Mouse (Mus musculus): ENCODE results near the gene 1700029H14Rik. TPM values are rescaled to one million over a fixed set of nuclear protein-coding genes. Genes with fewer than 3 reads are reported as not detected.

The 1700029H14Rik gene
- polyA plus RNA-seq, 1 experiment from 2014 or later, result not detected

GRCm38 (mm10) chr8:13531602-13532171, 30.6 kb downstream of the 1700029H14Rik start:
- no peak overlapping the region for H3K4me3 ChIP-seq (ENCODE audit: low read length)
- 48% methylated on average over 9 of the region's 9 CpGs for WGBS
- H3K36me3 ChIP-seq (ENCODE audit: control insufficient read depth, insufficient read depth, low read length), result no peaks in the 10 kb centered on the region
- 0 out of 2 replicates have a peak, but pooled peaks have one; percentile 31 for ATAC-seq
- peak overlapping the region; percentile 69 for H3K27ac ChIP-seq (ENCODE audit: low read depth, low read length)
- H3K9me3 ChIP-seq (ENCODE audit: control insufficient read depth, low read length), result no peaks in the 10 kb centered on the region
- no peak overlapping the region for H3K4me2 ChIP-seq (ENCODE audit: low read length)
- H3K9ac ChIP-seq (ENCODE audit: low read depth, low read length), result no peak overlapping the region
- peaks cover 23% of the 10 kb centered on the region for H3K4me1 ChIP-seq (ENCODE audit: control insufficient read depth, insufficient read depth, low read depth, low read length)
- H3K27me3 ChIP-seq (replicated peaks; ENCODE audit: control insufficient read depth, insufficient read depth, low read length), result no peaks in the 10 kb centered on the region

- no peak overlapping the region for H3K4me2 ChIP-seq (ENCODE audit: low read length)
- no peaks in the 10 kb centered on the region for H3K36me3 ChIP-seq (ENCODE audit: control insufficient read depth, insufficient read depth, low read length)
- no peaks in the 10 kb centered on the region for H3K9me3 ChIP-seq (ENCODE audit: control insufficient read depth, low read length)
- no peak overlapping the region for H3K9ac ChIP-seq (ENCODE audit: low read depth, low read length)
- H3K27ac ChIP-seq (ENCODE audit: low read depth, low read length), result peak overlapping the region; percentile 69
- H3K4me3 ChIP-seq (ENCODE audit: low read length), result no peak overlapping the region
- peaks cover 23% of the 10 kb centered on the region for H3K4me1 ChIP-seq (ENCODE audit: control insufficient read depth, insufficient read depth, low read depth, low read length)
- WGBS, result 26% methylated on average over 5 of the region's 5 CpGs
- no peaks in the 10 kb centered on the region for H3K27me3 ChIP-seq (replicated peaks; ENCODE audit: control insufficient read depth, insufficient read depth, low read length)
- ATAC-seq, result peak; percentile 75
These were observed 31.3 kb downstream of the 1700029H14Rik start for GRCm38 (mm10) chr8:13530941-13531340.

- H3K27ac ChIP-seq (ENCODE audit: low read depth, low read length), result peak overlapping the region; percentile 69
- ATAC-seq, result peak; percentile 54
- no peaks in the 10 kb centered on the region for H3K9me3 ChIP-seq (ENCODE audit: control insufficient read depth, low read length)
- H3K9ac ChIP-seq (ENCODE audit: low read depth, low read length), result no peak overlapping the region
- no peak overlapping the region for H3K4me3 ChIP-seq (ENCODE audit: low read length)
- 44% methylated on average over 3 of the region's 3 CpGs for WGBS
- peaks cover 23% of the 10 kb centered on the region for H3K4me1 ChIP-seq (ENCODE audit: control insufficient read depth, insufficient read depth, low read depth, low read length)
- no peak overlapping the region for H3K4me2 ChIP-seq (ENCODE audit: low read length)
- no peaks in the 10 kb centered on the region for H3K27me3 ChIP-seq (replicated peaks; ENCODE audit: control insufficient read depth, insufficient read depth, low read length)
- no peaks in the 10 kb centered on the region for H3K36me3 ChIP-seq (ENCODE audit: control insufficient read depth, insufficient read depth, low read length)
These were observed 31.9 kb downstream of the 1700029H14Rik start for GRCm38 (mm10) chr8:13530401-13530800.

- ATAC-seq, result peak; percentile 85
- Histone ChIP-seq H3K4me3 (ENCODE audit: low read length) (no peak overlapping the region), H3K27ac (ENCODE audit: low read depth, low read length) (peak overlapping the region; percentile 73), H3K36me3 (ENCODE audit: control insufficient read depth, insufficient read depth, low read length) (no peaks in the 10 kb centered on the region), H3K9ac (ENCODE audit: low read depth, low read length) (no peak overlapping the region), H3K27me3 (replicated peaks; ENCODE audit: control insufficient read depth, insufficient read depth, low read length) (no peaks in the 10 kb centered on the region), H3K9me3 (ENCODE audit: control insufficient read depth, low read length) (no peaks in the 10 kb centered on the region), H3K4me1 (ENCODE audit: control insufficient read depth, insufficient read depth, low read depth, low read length) (peaks cover 23% of the 10 kb centered on the region), H3K4me2 (ENCODE audit: low read length) (no peak overlapping the region)
- 60% methylated on average over 7 of the region's 7 CpGs for WGBS
These were observed 32.4 kb downstream of the 1700029H14Rik start for GRCm38 (mm10) chr8:13529891-13530316.

- Histone ChIP-seq H3K9ac (ENCODE audit: low read depth, low read length) (no peak overlapping the region), H3K9me3 (ENCODE audit: control insufficient read depth, low read length) (no peaks in the 10 kb centered on the region), H3K27ac (ENCODE audit: low read depth, low read length) (peak overlapping the region; percentile 73), H3K4me3 (ENCODE audit: low read length) (no peak overlapping the region), H3K4me2 (ENCODE audit: low read length) (no peak overlapping the region), H3K4me1 (ENCODE audit: control insufficient read depth, insufficient read depth, low read depth, low read length) (peaks cover 23% of the 10 kb centered on the region), H3K36me3 (ENCODE audit: control insufficient read depth, insufficient read depth, low read length) (no peaks in the 10 kb centered on the region), H3K27me3 (replicated peaks; ENCODE audit: control insufficient read depth, insufficient read depth, low read length) (no peaks in the 10 kb centered on the region)
- WGBS, result 73% methylated on average over 15 of the region's 15 CpGs
- ATAC-seq, result peak; percentile 25
These were observed 33.0 kb downstream of the 1700029H14Rik start for GRCm38 (mm10) chr8:13529011-13529840.

GRCm38 (mm10) chr8:13521392-13521791, 40.9 kb downstream of the 1700029H14Rik start:
- H3K9ac ChIP-seq (ENCODE audit: low read depth, low read length), result no peak overlapping the region
- WGBS, result 67% methylated on average over 7 of the region's 7 CpGs

GRCm38 (mm10) chr8:13520349-13520748, 41.9 kb downstream of the 1700029H14Rik start:
- H3K9me3 ChIP-seq (ENCODE audit: control insufficient read depth, low read length), result no peaks in the 10 kb centered on the region
- no peak overlapping the region for H3K4me2 ChIP-seq (ENCODE audit: low read length)
- H3K27ac ChIP-seq (ENCODE audit: low read depth, low read length), result no peak overlapping the region
- no peaks in the 10 kb centered on the region for H3K4me1 ChIP-seq (ENCODE audit: control insufficient read depth, insufficient read depth, low read depth, low read length)
- no peak for ATAC-seq
- H3K27me3 ChIP-seq (replicated peaks; ENCODE audit: control insufficient read depth, insufficient read depth, low read length), result no peaks in the 10 kb centered on the region
- no peak overlapping the region for H3K4me3 ChIP-seq (ENCODE audit: low read length)
- WGBS, result 68% methylated on average over 6 of the region's 6 CpGs
- no peaks in the 10 kb centered on the region for H3K36me3 ChIP-seq (ENCODE audit: control insufficient read depth, insufficient read depth, low read length)
- H3K9ac ChIP-seq (ENCODE audit: low read depth, low read length), result no peak overlapping the region

More at GRCm38 (mm10) chr8:13521392-13521791, 40.9 kb downstream of the 1700029H14Rik start:
- Histone ChIP-seq H3K27me3 (replicated peaks; ENCODE audit: control insufficient read depth, insufficient read depth, low read length) (no peaks in the 10 kb centered on the region), H3K4me2 (ENCODE audit: low read length) (no peak overlapping the region), H3K4me3 (ENCODE audit: low read length) (no peak overlapping the region), H3K4me1 (ENCODE audit: control insufficient read depth, insufficient read depth, low read depth, low read length) (no peaks in the 10 kb centered on the region), H3K9me3 (ENCODE audit: control insufficient read depth, low read length) (no peaks in the 10 kb centered on the region), H3K27ac (ENCODE audit: low read depth, low read length) (no peak overlapping the region), H3K36me3 (ENCODE audit: control insufficient read depth, insufficient read depth, low read length) (no peaks in the 10 kb centered on the region)
- ATAC-seq, result no peak

- Histone ChIP-seq H3K4me1 (ENCODE audit: control insufficient read depth, insufficient read depth, low read depth, low read length) (no peaks in the 10 kb centered on the region), H3K4me3 (ENCODE audit: low read length) (no peak overlapping the region), H3K9ac (ENCODE audit: low read depth, low read length) (no peak overlapping the region), H3K4me2 (ENCODE audit: low read length) (no peak overlapping the region), H3K27ac (ENCODE audit: low read depth, low read length) (no peak overlapping the region), H3K36me3 (ENCODE audit: control insufficient read depth, insufficient read depth, low read length) (no peaks in the 10 kb centered on the region), H3K9me3 (ENCODE audit: control insufficient read depth, low read length) (no peaks in the 10 kb centered on the region), H3K27me3 (replicated peaks; ENCODE audit: control insufficient read depth, insufficient read depth, low read length) (no peaks in the 10 kb centered on the region)
- 88% methylated on average over 9 of the region's 9 CpGs for WGBS
- no peak for ATAC-seq
These were observed 42.8 kb downstream of the 1700029H14Rik start for GRCm38 (mm10) chr8:13519503-13519902.

GRCm38 (mm10) chr8:13517284-13517781, 44.9 kb downstream of the 1700029H14Rik start:
- no peak for ATAC-seq
- Histone ChIP-seq H3K4me2 (ENCODE audit: low read length) (no peak overlapping the region), H3K4me1 (ENCODE audit: control insufficient read depth, insufficient read depth, low read depth, low read length) (no peaks in the 10 kb centered on the region), H3K36me3 (ENCODE audit: control insufficient read depth, insufficient read depth, low read length) (no peaks in the 10 kb centered on the region), H3K27ac (ENCODE audit: low read depth, low read length) (no peak overlapping the region), H3K4me3 (ENCODE audit: low read length) (no peak overlapping the region), H3K9ac (ENCODE audit: low read depth, low read length) (no peak overlapping the region), H3K9me3 (ENCODE audit: control insufficient read depth, low read length) (no peaks in the 10 kb centered on the region), H3K27me3 (replicated peaks; ENCODE audit: control insufficient read depth, insufficient read depth, low read length) (no peaks in the 10 kb centered on the region)
- WGBS, result 89% methylated on average over 6 of the region's 6 CpGs

Measured in hindbrain, embryonic 16.5 days (tissue).